Mouse (Mus musculus) CD8-positive naive resting alpha-beta T cell, adult 57 days (primary cell): ENCODE data around the gene Pank2. TPM values are rescaled to one million over a fixed set of nuclear protein-coding genes. Genes with fewer than 3 reads are reported as not detected.

ENCODE experiments used
- total RNA-seq: library from RNA; stranded (reverse); gene quantifications from one replicate; pipeline ENCODE4 v1.2.4, GENCODE M21; 2023

Pank2 gene
- 59.6 TPM for total RNA-seq

GRCm38 (mm10) chr2:131262213-131262672 lies at the start of gene Pank2:
Gene Pank2 (plus strand): TSS chr2:131262495.

GRCm38 (mm10) chr2:131233307-131234126 lies 28.8 kb upstream of the Pank2 start, which contains the start of gene Mavs:
Gene Mavs (plus strand): TSS chr2:131234063.

Other genes starting within 250 kb of the Pank2 start
- gene Gfra4, start 219.4 kb upstream of the Pank2 start, total RNA-seq = not detected
- gene Adam33, start 198.7 kb upstream of the Pank2 start, total RNA-seq = not detected
- 0.21 TPM for gene Siglec1, start 175.7 kb upstream of the Pank2 start, total RNA-seq
- not detected for gene Hspa12b, start 135.2 kb upstream of the Pank2 start, total RNA-seq
- gene Gm11037, start 129.0 kb upstream of the Pank2 start, total RNA-seq = not detected
- gene 1700037H04Rik, start 102.4 kb upstream of the Pank2 start, total RNA-seq = 18.0 TPM
- 21.4 TPM for gene Cenpb, start 82.4 kb upstream of the Pank2 start, total RNA-seq
- 53.7 TPM for gene Cdc25b, start 75.5 kb upstream of the Pank2 start, total RNA-seq
- 1.6 TPM for gene Spef1, start 75.2 kb upstream of the Pank2 start, total RNA-seq
- 11.9 TPM for gene Ap5s1, start 55.4 kb upstream of the Pank2 start, total RNA-seq
- gene Mavs, start 28.4 kb upstream of the Pank2 start, total RNA-seq = 19.8 TPM
- gene Rnf24, start 90.4 kb downstream of the Pank2 start, total RNA-seq = 4.9 TPM
- gene Smox, start 229.0 kb downstream of the Pank2 start, total RNA-seq = 18.5 TPM